In the genomic region with DNA sequence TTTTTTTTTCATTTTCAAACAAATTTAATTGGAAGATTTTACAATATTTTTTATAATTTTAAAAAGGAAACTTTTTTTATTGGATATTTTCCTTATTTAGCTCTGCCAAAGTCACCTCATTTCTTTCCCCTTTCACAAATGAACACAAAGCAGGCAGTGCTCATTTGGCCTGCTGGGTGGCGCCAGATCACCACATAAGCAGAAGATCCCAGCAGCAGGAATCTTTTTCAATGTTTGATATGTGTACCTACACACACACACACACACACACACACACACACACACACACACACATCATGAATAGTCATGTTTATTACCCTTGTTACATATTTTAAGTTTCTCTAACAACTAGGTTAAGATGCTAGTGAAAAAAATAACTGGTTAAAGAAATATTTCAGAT, we compare ENCODE assay signal across 9 mouse cellular contexts. TPM values are rescaled to one million over a fixed set of nuclear protein-coding genes. Genes with fewer than 3 reads are reported as not detected.
DNase-seq lines count a peak whose midpoint lies in the region; ATAC-seq and TF ChIP-seq lines count a peak whose summit lies in the region.
"Had no signal": no experiment of that assay in that cellular context is flagged by ENCODE, and none has a peak within 500 bp of the region (broad histone marks: within the 10 kb centered on the region; RNA-seq: fewer than 3 reads in every experiment).

No protein-coding gene starts in this region.

- no peaks in the 10 kb centered on the region for H3K4me1 ChIP-seq in liver, embryonic 12.5 days
- no peaks in the 10 kb centered on the region for H3K4me1 ChIP-seq in embryonic facial prominence, embryonic 10.5 days
- no peaks in the 10 kb centered on the region for H3K4me1 ChIP-seq in lung, embryonic 14.5 days (ENCODE audit: insufficient read depth)

- no peaks in the 10 kb centered on the region for H3K36me3 ChIP-seq in liver, embryonic 12.5 days
- no peaks in the 10 kb centered on the region for H3K36me3 ChIP-seq in embryonic facial prominence, embryonic 10.5 days (replicated peaks)
- H3K36me3 ChIP-seq in lung, embryonic 14.5 days (ENCODE audit: insufficient read depth): no peaks in the 10 kb centered on the region

- no peak overlapping the region for H3K4me2 ChIP-seq in liver, embryonic 12.5 days
- H3K4me2 ChIP-seq in lung, embryonic 14.5 days: no peak overlapping the region

- no peaks in the 10 kb centered on the region for H3K27me3 ChIP-seq in liver, embryonic 12.5 days (replicated peaks)
- H3K27me3 ChIP-seq in embryonic facial prominence, embryonic 10.5 days (replicated peaks; ENCODE audit: low read depth, poor library complexity, severe bottlenecking): no peaks in the 10 kb centered on the region
- no peaks in the 10 kb centered on the region for H3K27me3 ChIP-seq in lung, embryonic 14.5 days (ENCODE audit: insufficient read depth, low read length)

- no peak overlapping the region for H3K9ac ChIP-seq in liver, embryonic 12.5 days
- H3K9ac ChIP-seq in lung, embryonic 14.5 days: no peak overlapping the region

- no peak for ATAC-seq in liver, embryonic 12.5 days
- ATAC-seq in lung, embryonic 14.5 days (ENCODE audit: insufficient read depth): no peak

- peak; percentile 12 for DNase-seq in liver
- DNase-seq in adrenal gland, postnatal 14 days: peak; percentile 33
- DNase-seq in embryonic facial prominence, embryonic 10.5 days (ENCODE audit: low spot score): peak; percentile 41
- DNase-seq in induced T-regulatory cell, adult 2 months (ENCODE audit: low read depth): peak; percentile 3
- peak; percentile 44 for DNase-seq in lung, embryonic 14.5 days
- peak; percentile 77 to 80 for DNase-seq in right cerebral cortex, postnatal 10 days (ENCODE audit: low spot score in 2 of 2)
- no peak for DNase-seq in urinary bladder, postnatal 10 days (ENCODE audit: low spot score)

- TF ChIP-seq CTCF in lung, embryonic 14.5 days (IDR thresholded peaks at IDR 0.05; ENCODE audit: low read depth): peak; percentile 60

- no peaks in the 10 kb centered on the region for H3K9me3 ChIP-seq in liver, embryonic 12.5 days (replicated peaks)
- H3K9me3 ChIP-seq in embryonic facial prominence, embryonic 10.5 days: no peaks in the 10 kb centered on the region
- H3K9me3 ChIP-seq in lung, embryonic 14.5 days (ENCODE audit: low read depth, low read length): no peaks in the 10 kb centered on the region

- no peak overlapping the region for H3K27ac ChIP-seq in liver, embryonic 12.5 days
- H3K27ac ChIP-seq in embryonic facial prominence, embryonic 10.5 days (replicated peaks): no peak overlapping the region
- H3K27ac ChIP-seq in lung, embryonic 14.5 days (ENCODE audit: low read depth): no peak overlapping the region

- H3K4me3 ChIP-seq in liver, embryonic 12.5 days: no peak overlapping the region
- H3K4me3 ChIP-seq in embryonic facial prominence, embryonic 10.5 days: no peak overlapping the region
- no peak overlapping the region for H3K4me3 ChIP-seq in lung, embryonic 14.5 days (ENCODE audit: low read depth, low read length)

- WGBS in liver, embryonic 12.5 days (ENCODE audit: insufficient replicate concordance): 10% methylated on average over 1 of the region's 1 CpGs
- whole genome bisulfite sequencing in embryonic facial prominence, embryonic 10.5 days: 10% methylated on average over 1 of the region's 1 CpGs
- 10% methylated on average over 1 of the region's 1 CpGs for WGBS in lung, embryonic 14.5 days

RNA-seq across cellular contexts. Expression of gene Serpini2, which starts 50.7 kb away (rescaled TPM):
- not detected in 2 replicates for polyA plus RNA-seq in liver, embryonic 12.5 days (2016; fragmentation: Nextera tagmentation; extraction: Ambion mirVana)
- total RNA-seq in adrenal gland, postnatal 14 days (2021): not detected in 2 replicates
- not detected in 2 replicates for polyA plus RNA-seq in embryonic facial prominence, embryonic 10.5 days (2016; fragmentation: Nextera tagmentation; extraction: Ambion mirVana)
- not detected in 2 replicates for polyA plus RNA-seq in lung, embryonic 14.5 days (2014; fragmentation: Nextera tagmentation; extraction: Ambion mirVana)
- total RNA-seq: gastrocnemius, postnatal 4 days had no signal

RNA-seq across cellular contexts. Expression of gene Zbbx, which starts 54.4 kb away (rescaled TPM):
- polyA plus RNA-seq in liver, embryonic 12.5 days (2016; fragmentation: Nextera tagmentation; extraction: Ambion mirVana): not detected in 2 replicates
- total RNA-seq in adrenal gland, postnatal 14 days (2021): not detected in 2 replicates
- 0.24 TPM in 1 of 2 replicates, not detected in the other for polyA plus RNA-seq in embryonic facial prominence, embryonic 10.5 days (2016; fragmentation: Nextera tagmentation; extraction: Ambion mirVana)
- polyA plus RNA-seq in lung, embryonic 14.5 days (2014; fragmentation: Nextera tagmentation; extraction: Ambion mirVana): not detected in 2 replicates
- total RNA-seq: gastrocnemius, postnatal 4 days had no signal
